Mouse (Mus musculus) hindbrain, embryonic 10.5 days (tissue): Measurements from ENCODE around the gene Slc30a5. TPM values are rescaled to one million over a fixed set of nuclear protein-coding genes. Genes with fewer than 3 reads are reported as not detected.

ENCODE experiments used
- DNase-seq: peaks from one replicate; pipeline ENCODE4 v3.0.0-alpha.2; 2017; ENCODE audit warnings: low spot score
- H3K27ac ChIP-seq: fragments of 300-500 bp; sonication (generic); 2 replicates; pipeline ENCODE4 v1.5.1; 2016; ENCODE audit warnings: mild to moderate bottlenecking, moderate library complexity
- H3K27me3 ChIP-seq: fragments of 300-500 bp; sonication (generic); 2 replicates; pipeline ENCODE4 v1.6.1; 2016; ENCODE audit warnings: mild to moderate bottlenecking; ENCODE audit not compliant: poor library complexity, insufficient read depth, severe bottlenecking
- H3K36me3 ChIP-seq: fragments of 300-500 bp; sonication (generic); 2 replicates; pipeline ENCODE4 v1.6.1; 2016; ENCODE audit warnings: mild to moderate bottlenecking, moderate library complexity
- H3K4me1 ChIP-seq: fragments of 300-500 bp; sonication (generic); replicated peaks from 2 replicates; pipeline ENCODE4 v1.6.1; 2016; ENCODE audit warnings: mild to moderate bottlenecking
- H3K4me3 ChIP-seq: fragments of 300-500 bp; sonication (generic); 2 replicates; pipeline ENCODE4 v1.5.1; 2016; ENCODE audit warnings: mild to moderate bottlenecking, moderate library complexity
- H3K9me3 ChIP-seq: fragments of 300-500 bp; sonication (generic); 2 replicates; pipeline ENCODE4 v1.6.1; 2016; ENCODE audit warnings: mild to moderate bottlenecking, moderate library complexity
- WGBS: fragments of 180-500 bp; shearing (Covaris S2); methylation state at CpG from one replicate; pipeline ENCODE4 v1.1.7; 2016; 5-methylcytosine and 5-hydroxymethylcytosine counted together
- polyA plus RNA-seq: library from polyadenylated mRNA; unstranded; fragments of >200 nt; fragmentation: Nextera tagmentation; extraction: Ambion mirVana; gene quantifications from 2 replicates; pipeline ENCODE4 v1.2.1, GENCODE M21; 2016

Slc30a5 gene
- 33.0 and 36.4 TPM in 2 replicates for polyA plus RNA-seq

- H3K4me1 ChIP-seq, result peaks cover 17% of the 10 kb centered on the region
- H3K27ac ChIP-seq, result peak within 1 kb of the TSS; percentile 96
- H3K27me3 ChIP-seq, result no peaks in the 10 kb centered on the region
- DNase-seq, result peak; percentile 99
- peak within 1 kb of the TSS; percentile 98 for H3K4me3 ChIP-seq
- H3K36me3 ChIP-seq, result peaks cover 7% of the 10 kb centered on the region
- H3K9me3 ChIP-seq, result no peaks in the 10 kb centered on the region
- under 1% methylated on average over 94 of the region's 94 CpGs for WGBS
Measured at GRCm38 (mm10) chr13:100832741-100833639, at the start of gene Slc30a5. Gene Slc30a5 (minus strand): TSS chr13:100833427.

GRCm38 (mm10) chr13:100881944-100882343 is 48.7 kb upstream of the Slc30a5 start:
- no peaks in the 10 kb centered on the region for H3K36me3 ChIP-seq
- WGBS, result 92% methylated on average over 2 of the region's 2 CpGs
- H3K27me3 ChIP-seq, result no peaks in the 10 kb centered on the region
- no peak for DNase-seq
- H3K4me3 ChIP-seq, result no peak overlapping the region
- H3K27ac ChIP-seq, result no peak overlapping the region
- no peaks in the 10 kb centered on the region for H3K9me3 ChIP-seq
- no peaks in the 10 kb centered on the region for H3K4me1 ChIP-seq

DNA sequence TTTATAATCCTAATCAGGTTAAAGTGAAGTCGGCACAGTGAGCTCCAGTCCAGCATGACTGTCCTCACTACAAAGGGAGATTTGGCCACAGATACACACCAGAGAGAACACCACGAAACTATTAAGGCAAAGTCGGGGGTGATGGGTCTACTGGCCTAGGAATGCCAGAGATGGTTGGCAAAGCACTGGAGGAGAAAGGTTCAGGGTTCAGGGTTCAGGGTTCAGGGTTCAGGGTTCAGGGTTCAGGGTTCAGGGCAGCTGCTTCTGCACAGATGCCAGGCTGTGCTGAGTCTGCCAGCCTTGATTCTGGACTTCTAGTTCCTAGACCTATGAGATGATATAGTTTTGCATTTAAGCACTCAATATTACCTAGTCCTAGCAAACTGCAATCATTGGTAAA is 46.6 kb upstream of the Slc30a5 start:
- Histone ChIP-seq H3K36me3 (no peaks in the 10 kb centered on the region), H3K27ac (no peak overlapping the region), H3K27me3 (no peaks in the 10 kb centered on the region), H3K4me3 (no peak overlapping the region), H3K9me3 (no peaks in the 10 kb centered on the region), H3K4me1 (no peaks in the 10 kb centered on the region)
- no peak for DNase-seq
- WGBS, result 90% methylated on average over 3 of the region's 3 CpGs

DNA sequence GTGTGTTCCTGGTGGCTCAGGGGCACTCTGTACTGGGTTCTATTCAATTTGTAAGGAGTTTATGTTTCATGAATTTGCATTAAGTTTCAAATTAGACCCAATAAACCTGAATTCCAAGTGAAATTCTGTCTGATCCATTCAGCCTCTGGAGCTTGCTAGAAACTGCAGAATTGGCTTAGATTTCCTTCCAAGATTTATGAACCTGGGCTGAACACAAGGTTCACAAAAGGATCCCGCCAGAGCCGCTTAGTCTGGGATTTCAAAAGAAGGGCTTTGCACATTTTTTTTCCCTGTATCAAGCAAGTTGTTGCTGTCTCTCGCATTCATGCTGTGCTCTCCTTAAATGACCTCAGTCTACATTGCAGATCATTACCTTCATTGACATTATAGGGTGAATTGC is 46.1 kb upstream of the Slc30a5 start:
- Histone ChIP-seq H3K27ac (no peak overlapping the region), H3K4me3 (no peak overlapping the region), H3K9me3 (no peaks in the 10 kb centered on the region), H3K4me1 (no peaks in the 10 kb centered on the region), H3K36me3 (no peaks in the 10 kb centered on the region), H3K27me3 (no peaks in the 10 kb centered on the region)
- no peak for DNase-seq
- 83% methylated on average over 3 of the region's 3 CpGs for WGBS

GRCm38 (mm10) chr13:100878264-100878663 is 45.0 kb upstream of the Slc30a5 start:
- WGBS, result 90% methylated on average over 3 of the region's 3 CpGs
- H3K4me1 ChIP-seq, result no peaks in the 10 kb centered on the region
- no peaks in the 10 kb centered on the region for H3K9me3 ChIP-seq
- H3K27ac ChIP-seq, result no peak overlapping the region
- H3K36me3 ChIP-seq, result no peaks in the 10 kb centered on the region
- no peak overlapping the region for H3K4me3 ChIP-seq
- no peaks in the 10 kb centered on the region for H3K27me3 ChIP-seq
- no peak for DNase-seq

GRCm38 (mm10) chr13:100877703-100878102 is 44.5 kb upstream of the Slc30a5 start:
- no peaks in the 10 kb centered on the region for H3K9me3 ChIP-seq
- no peaks in the 10 kb centered on the region for H3K27me3 ChIP-seq
- H3K27ac ChIP-seq, result no peak overlapping the region
- H3K36me3 ChIP-seq, result no peaks in the 10 kb centered on the region
- 91% methylated on average over 3 of the region's 3 CpGs for WGBS
- no peaks in the 10 kb centered on the region for H3K4me1 ChIP-seq
- no peak for DNase-seq
- no peak overlapping the region for H3K4me3 ChIP-seq

DNA sequence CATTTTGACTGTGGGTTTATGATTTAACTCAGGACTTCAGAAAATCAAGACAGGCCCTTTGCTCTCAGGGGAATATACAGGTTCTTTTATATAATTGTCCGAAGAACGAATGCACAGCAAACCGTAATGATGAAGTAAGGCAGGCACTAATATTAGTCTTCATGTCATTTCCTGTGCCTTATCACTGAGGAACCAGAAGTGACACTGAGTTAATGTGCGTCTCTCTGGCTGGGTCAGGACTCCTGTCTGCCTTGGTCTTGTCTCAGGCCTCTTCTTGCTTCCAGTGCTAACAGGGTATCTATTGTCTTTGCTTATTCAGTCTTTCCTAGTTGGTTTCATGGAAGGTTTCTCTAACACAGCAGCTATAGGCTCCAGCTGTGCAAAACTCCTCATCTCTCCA is 41.9 kb upstream of the Slc30a5 start:
- H3K36me3 ChIP-seq, result no peaks in the 10 kb centered on the region
- no peaks in the 10 kb centered on the region for H3K4me1 ChIP-seq
- WGBS, result 77% methylated on average over 4 of the region's 4 CpGs
- no peaks in the 10 kb centered on the region for H3K9me3 ChIP-seq
- no peak overlapping the region for H3K4me3 ChIP-seq
- H3K27me3 ChIP-seq, result no peaks in the 10 kb centered on the region
- H3K27ac ChIP-seq, result no peak overlapping the region
- DNase-seq, result no peak

DNA sequence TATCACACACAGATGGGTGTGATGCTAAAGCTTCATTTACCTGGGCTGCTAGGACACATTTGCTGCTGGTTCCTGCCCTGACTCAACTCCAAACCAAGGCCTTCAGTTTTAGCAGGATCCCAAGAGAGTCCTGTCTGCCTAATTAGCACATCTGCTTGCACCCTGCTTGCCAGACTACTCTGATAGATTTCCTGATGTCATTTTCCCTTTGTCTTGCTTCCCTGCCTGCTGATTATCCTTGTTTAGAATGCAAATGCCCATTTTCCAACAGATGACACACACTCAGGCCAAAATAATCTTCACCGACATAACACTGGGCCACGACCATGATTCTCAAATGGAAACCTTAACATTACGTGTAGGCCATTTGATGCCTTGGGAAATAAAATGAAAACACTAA is 41.4 kb upstream of the Slc30a5 start:
- Histone ChIP-seq H3K4me3 (no peak overlapping the region), H3K4me1 (no peaks in the 10 kb centered on the region), H3K27ac (no peak overlapping the region), H3K27me3 (no peaks in the 10 kb centered on the region), H3K9me3 (no peaks in the 10 kb centered on the region), H3K36me3 (no peaks in the 10 kb centered on the region)
- WGBS, result 85% methylated on average over 3 of the region's 3 CpGs
- DNase-seq, result no peak

DNA sequence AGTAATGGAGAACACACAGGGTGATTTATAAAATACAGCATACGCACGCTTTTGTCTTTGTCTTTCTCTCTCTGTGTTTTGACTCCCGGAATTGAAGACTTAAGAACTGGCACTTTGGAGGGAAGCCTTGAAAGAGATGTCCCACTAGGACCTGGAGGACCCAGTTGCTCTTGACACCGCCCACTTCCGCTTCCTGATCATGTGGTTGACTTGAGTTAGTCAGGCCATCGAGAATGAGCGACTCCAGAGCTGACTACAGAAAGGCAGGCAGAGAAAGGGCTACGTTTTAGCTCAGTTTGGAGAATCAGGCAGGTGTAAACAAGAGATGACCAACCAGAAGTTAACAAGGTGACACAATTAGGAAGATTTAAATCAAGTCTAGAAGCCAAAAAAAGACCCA is 40.3 kb upstream of the Slc30a5 start:
- DNase-seq, result no peak
- H3K27me3 ChIP-seq, result no peaks in the 10 kb centered on the region
- no peaks in the 10 kb centered on the region for H3K9me3 ChIP-seq
- no peak overlapping the region for H3K4me3 ChIP-seq
- H3K36me3 ChIP-seq, result no peaks in the 10 kb centered on the region
- H3K27ac ChIP-seq, result no peak overlapping the region
- H3K4me1 ChIP-seq, result no peaks in the 10 kb centered on the region
- WGBS, result 83% methylated on average over 8 of the region's 8 CpGs

- 78% methylated on average over 11 of the region's 11 CpGs for WGBS
- no peak overlapping the region for H3K27ac ChIP-seq
Measured at GRCm38 (mm10) chr13:100871445-100872171, 38.4 kb upstream of the Slc30a5 start.

DNA sequence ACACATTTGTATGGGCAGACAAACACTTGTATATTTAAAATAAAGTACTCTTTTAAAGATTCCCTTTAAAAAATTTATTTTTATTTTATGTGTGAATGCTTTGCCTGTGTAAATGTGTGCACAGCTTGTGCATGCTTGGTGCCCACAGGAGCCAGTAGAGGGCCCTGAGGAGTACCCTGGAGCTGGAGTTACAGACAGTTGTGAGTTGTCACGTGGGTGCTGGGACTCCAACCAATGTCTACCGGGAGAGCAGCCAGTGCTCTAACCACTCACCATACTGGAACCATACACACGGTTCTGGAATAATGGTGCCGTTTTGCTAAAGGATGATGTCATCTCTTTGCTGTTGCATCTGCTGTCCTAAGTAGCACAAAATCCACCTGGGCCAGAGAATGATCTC is 36.6 kb upstream of the Slc30a5 start:
- no peak overlapping the region for H3K27ac ChIP-seq
- no peaks in the 10 kb centered on the region for H3K9me3 ChIP-seq
- H3K4me1 ChIP-seq, result no peaks in the 10 kb centered on the region
- DNase-seq, result no peak
- 76% methylated on average over 4 of the region's 4 CpGs for WGBS
- no peaks in the 10 kb centered on the region for H3K36me3 ChIP-seq
- no peaks in the 10 kb centered on the region for H3K27me3 ChIP-seq
- H3K4me3 ChIP-seq, result no peak overlapping the region

More at GRCm38 (mm10) chr13:100871445-100872171, 38.4 kb upstream of the Slc30a5 start:
- no peaks in the 10 kb centered on the region for H3K36me3 ChIP-seq
- H3K9me3 ChIP-seq, result no peaks in the 10 kb centered on the region
- H3K27me3 ChIP-seq, result no peaks in the 10 kb centered on the region
- no peak overlapping the region for H3K4me3 ChIP-seq
- no peaks in the 10 kb centered on the region for H3K4me1 ChIP-seq
- DNase-seq, result no peak

GRCm38 (mm10) chr13:100866311-100866710 is 33.1 kb upstream of the Slc30a5 start:
- no peak for DNase-seq
- WGBS, result 84% methylated on average over 6 of the region's 6 CpGs
- Histone ChIP-seq H3K4me3 (no peak overlapping the region), H3K9me3 (no peaks in the 10 kb centered on the region), H3K27me3 (no peaks in the 10 kb centered on the region), H3K27ac (no peak overlapping the region), H3K4me1 (no peaks in the 10 kb centered on the region), H3K36me3 (no peaks in the 10 kb centered on the region)

GRCm38 (mm10) chr13:100865744-100866143 is 32.5 kb upstream of the Slc30a5 start:
- Histone ChIP-seq H3K9me3 (no peaks in the 10 kb centered on the region), H3K4me1 (no peaks in the 10 kb centered on the region), H3K36me3 (no peaks in the 10 kb centered on the region), H3K27ac (no peak overlapping the region), H3K27me3 (no peaks in the 10 kb centered on the region), H3K4me3 (no peak overlapping the region)
- DNase-seq, result no peak
